Mouse (Mus musculus): ENCODE measurements around the gene D16Ertd472e.

D16Ertd472e gene

DNA sequence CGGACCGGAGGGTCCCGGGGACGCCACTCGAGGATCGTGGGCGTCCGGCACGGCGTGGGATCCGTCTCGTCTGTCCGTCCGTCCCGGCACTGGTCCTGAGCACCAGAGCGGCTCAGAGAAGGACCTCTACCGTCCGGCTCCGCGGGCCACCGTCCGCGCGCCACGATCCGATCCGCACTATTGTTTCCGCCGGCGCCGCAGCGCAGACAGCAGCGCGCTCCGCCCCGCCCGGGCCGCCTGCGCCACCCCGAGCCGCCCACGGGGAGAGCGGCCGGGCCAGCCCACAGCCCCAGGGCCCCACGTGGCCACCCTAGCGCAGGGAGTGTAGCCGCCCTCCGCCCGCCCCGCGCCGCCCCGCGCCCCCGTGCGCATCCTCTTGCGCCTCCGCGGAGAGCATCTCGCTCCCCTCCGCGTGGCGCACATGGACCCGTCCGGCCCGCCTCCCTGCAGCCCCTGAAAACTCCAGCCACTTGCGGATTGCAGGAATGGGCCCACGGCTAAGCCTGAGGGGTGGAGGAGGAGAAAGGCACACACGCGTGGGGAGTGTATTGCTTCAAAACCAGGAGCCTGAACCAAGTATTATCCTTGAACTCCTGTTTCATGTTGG is at the start of gene D16Ertd472e:
TSS of gene D16Ertd472e (minus strand) at position 231 of the 607 bp plus-strand sequence.
- peak; percentile 80 for DNase-seq (ENCODE audit: low read depth, low spot score)

DNA sequence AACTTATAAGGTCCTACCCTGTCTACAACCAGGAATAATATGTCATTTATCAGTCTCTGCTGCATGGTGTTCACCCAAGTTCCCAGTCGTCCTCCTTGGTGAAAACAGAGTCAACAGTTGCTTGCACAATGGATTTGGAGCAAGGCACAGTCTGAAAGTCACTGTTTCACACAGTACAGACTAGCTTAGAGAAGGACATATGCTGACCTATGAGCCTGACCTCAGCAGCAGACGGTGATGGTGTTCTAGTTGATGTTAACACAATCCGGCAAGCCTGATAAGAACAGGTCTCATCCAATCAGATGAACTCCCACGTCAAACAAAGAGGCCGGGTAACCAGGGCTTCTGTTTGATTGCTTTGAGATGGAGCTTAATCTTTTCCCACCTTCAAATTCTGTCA is 46.2 kb upstream of the D16Ertd472e start:
- no peak for DNase-seq (ENCODE audit: low read depth, low spot score)

DNA sequence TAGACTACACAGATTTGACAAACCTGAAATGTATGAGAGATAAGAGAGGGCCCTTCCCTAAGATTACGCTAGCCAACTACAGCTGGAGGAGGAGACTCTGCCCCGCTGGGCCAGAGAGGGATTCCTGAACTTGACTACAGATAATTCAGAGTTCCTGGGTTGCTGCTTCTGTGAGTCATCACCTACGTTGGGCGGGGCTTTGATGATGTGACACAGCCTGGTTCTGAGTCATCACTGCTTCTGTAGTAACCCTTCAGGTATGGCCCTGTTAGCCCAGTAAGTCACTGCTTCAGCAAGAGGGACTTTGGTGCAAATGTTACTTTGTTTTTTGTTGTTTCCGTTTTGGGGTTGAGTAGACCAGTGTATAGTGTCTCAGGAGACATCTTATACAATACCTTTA is 42.9 kb upstream of the D16Ertd472e start:
- no peak for DNase-seq (ENCODE audit: low read depth, low spot score)

GRCm38 (mm10) chr16:78617757-78618532 is 41.4 kb upstream of the D16Ertd472e start:
- DNase-seq (ENCODE audit: low read depth, low spot score), result no peak

DNA sequence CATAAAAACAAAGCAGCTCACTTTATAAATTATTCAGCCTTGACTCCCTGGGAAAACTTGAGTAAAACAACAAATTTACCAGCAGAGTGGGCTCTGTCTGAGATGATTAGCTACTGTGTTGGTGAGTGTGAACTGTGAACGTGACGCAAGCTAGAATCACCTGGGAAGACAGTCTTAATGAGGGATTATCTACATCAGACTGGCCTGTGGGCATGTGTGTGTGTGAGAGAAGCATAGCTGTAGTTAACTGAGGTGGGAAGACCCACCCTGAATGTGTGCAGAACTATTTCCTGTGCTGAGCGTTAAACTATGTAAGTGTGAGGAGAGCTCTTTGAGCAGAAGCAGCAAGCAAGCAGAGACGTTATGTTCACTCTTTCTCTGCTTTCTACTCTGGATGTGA is 29.7 kb upstream of the D16Ertd472e start:
- DNase-seq (ENCODE audit: low read depth, low spot score), result no peak

- DNase-seq (ENCODE audit: low read depth, low spot score), result no peak
These were observed 22.4 kb upstream of the D16Ertd472e start for GRCm38 (mm10) chr16:78598919-78599318.

GRCm38 (mm10) chr16:78596381-78596780 is 19.9 kb upstream of the D16Ertd472e start:
- DNase-seq (ENCODE audit: low read depth, low spot score), result no peak

- no peak for DNase-seq (ENCODE audit: low read depth, low spot score)
These were observed 19.3 kb upstream of the D16Ertd472e start for GRCm38 (mm10) chr16:78595821-78596220.

- no peak for DNase-seq (ENCODE audit: low read depth, low spot score)
These were observed 17.6 kb upstream of the D16Ertd472e start for GRCm38 (mm10) chr16:78594154-78594553.

DNA sequence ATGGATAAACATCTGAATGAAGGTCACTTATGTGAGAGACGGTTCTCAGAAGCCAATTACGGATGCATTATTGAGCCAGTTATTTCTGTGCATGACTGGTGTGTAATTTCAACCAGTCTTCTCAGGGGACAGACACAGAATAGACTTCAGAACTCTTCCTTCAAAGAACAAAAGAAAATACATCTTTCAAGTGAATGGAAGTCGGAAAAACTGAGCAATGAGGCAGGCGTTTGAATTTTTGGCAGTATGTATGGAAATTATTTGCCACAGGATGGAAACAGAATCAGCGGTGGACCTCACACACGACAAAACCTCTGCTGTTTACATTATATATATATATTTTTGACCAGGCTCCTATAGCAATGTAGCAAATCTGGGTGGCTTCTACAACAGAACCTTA is 14.6 kb upstream of the D16Ertd472e start:
- no peak for DNase-seq (ENCODE audit: low read depth, low spot score)

- DNase-seq (ENCODE audit: low read depth, low spot score), result no peak
These were observed 12.3 kb upstream of the D16Ertd472e start for GRCm38 (mm10) chr16:78588821-78589220.

DNA sequence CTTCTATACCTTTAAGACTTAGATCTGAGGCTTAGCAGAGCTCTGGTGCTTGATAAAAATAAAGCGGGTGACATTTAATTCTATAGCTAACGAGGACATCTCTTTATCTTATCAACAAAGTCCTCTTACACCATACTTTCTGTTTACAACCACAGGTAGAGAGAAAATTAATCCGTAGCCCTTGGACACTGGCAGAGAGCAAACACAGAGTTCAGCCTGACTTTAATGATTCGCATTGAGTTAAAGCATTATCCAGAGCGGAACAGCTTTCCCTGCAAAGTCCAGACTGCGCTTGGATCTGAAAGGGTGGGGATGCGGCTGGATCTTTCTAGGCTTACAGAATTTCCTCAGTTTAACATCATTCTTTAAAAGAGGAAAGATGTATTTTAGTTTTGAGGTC is 10.1 kb upstream of the D16Ertd472e start:
- DNase-seq (ENCODE audit: low read depth, low spot score), result no peak

DNA sequence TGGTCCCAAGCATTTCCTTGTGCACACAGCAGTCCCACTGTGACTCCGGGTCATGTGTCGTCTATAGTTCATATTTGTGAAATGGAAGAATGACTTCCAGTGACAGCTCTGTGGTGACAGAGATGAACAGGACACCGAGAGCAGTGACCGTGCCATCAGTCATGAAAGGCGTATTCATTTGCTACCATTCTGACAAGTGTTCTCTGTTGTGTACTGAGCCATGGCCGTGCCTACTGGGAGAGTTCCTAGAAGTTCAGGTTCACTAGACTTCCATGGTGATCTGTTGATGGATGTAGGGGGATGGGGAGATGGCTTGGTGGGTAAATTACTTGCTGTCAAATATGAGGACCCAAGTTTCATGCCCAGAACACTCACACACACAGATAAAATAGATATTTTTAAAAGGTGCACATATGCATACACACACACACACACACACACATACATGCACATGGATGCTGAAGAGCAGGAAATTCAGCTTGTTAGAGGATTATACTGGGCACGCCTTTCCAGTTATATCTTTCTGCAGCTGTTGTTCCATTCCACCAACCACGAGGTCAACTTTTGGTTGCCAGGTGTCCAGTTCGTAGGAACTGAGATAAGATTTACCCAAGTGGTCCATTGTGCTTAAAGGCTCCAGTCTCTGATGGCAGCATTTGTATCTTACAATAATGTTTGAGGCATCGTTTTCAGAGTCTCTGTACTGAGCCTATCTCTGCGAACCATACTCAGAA is 9.3 kb upstream of the D16Ertd472e start:
- no peak for DNase-seq (ENCODE audit: low read depth, low spot score)

DNA sequence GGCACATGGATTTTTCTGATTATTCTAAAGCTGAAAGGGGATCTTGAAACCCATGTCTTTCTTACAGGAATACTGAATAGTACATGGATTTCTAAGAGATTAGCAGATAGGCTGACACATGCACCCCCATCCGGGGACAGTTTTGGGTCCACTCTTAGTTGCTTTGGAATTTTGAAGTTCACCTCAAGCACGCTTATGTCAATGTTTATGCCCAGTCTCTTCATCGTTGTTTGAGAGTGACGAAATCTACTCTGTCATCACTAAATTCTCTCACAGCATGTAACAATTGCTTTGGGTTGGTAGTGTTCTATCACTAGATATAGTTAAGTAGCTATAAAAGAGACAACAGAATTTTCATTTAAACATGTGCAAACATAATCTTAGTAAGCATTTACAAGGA is 8.7 kb upstream of the D16Ertd472e start:
- no peak for DNase-seq (ENCODE audit: low read depth, low spot score)

GRCm38 (mm10) chr16:78583968-78584367 is 7.5 kb upstream of the D16Ertd472e start:
- no peak for DNase-seq (ENCODE audit: low read depth, low spot score)

DNA sequence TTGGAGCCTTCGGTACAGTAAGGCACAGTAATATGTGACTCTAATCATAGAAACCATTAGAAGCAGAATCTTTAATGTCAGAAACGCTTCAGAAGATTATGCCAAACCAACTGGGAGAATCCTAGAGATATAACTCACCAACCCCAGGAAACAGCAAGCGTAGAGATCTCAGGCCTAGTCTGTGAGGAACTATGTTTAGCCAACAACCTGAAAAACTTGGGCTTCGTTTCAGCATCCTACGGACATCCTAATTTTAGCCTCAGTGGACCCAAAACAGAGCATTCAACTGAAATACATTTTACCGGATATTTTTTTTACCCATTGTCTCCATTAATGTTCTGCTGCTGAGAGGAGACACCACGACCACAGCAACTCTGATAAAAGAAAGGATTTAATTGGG is 3.9 kb upstream of the D16Ertd472e start:
- no peak for DNase-seq (ENCODE audit: low read depth, low spot score)

DNA sequence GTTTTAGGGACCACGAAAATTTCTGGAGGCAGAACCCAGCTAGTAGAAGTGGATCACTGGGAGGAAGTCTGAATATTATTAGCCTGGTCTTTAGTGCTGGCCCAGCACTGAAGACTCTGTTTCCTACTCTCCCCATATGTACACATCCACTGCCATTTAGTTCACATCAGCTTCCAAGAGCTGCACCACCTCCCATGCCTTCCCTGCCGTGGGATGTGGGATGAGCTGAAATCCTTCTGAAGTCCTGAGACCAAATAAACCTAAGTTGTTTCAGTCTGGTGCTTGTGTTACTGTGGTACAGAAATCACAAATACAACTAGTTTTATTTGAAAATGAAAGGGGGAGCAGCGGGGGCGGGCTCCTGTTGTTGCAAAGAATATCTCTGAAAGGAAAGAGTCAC is 2.9 kb upstream of the D16Ertd472e start:
- DNase-seq (ENCODE audit: low read depth, low spot score), result no peak

GRCm38 (mm10) chr16:78577085-78577671 is 670 bp upstream of the D16Ertd472e start:
- no peak for DNase-seq (ENCODE audit: low read depth, low spot score)

- DNase-seq (ENCODE audit: low read depth, low spot score), result no peak
These were observed 543 bp downstream of the D16Ertd472e start for GRCm38 (mm10) chr16:78575852-78576477.

DNA sequence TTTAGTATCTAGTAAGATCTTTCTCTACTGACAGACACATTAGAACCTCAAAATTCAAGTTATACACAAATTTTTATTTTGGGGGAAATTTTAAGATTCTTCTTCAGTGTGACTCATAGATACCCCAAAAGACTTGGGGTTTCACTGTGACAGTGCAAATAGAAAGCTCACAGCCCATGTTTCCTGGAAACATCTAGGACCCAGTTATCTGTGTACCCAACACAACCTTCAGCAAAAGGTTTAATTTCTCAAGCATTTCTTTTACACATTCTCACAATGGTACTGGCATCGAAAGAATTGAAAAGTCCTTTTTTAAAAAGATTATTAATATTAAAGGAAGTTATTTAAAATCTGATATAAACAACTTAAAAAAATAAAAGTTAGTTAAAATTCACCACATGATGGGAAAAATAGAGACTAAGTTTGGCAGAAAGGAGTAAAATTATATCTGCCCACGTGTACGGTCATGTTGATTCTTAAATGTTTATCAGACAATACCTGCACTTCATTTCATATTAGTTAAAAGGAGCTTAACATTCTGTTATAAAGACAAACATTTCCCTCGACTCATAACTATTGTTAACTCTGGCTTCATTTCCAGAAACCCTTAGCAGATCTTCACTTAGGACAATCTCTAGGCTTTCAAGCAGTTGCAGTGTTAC is 1.2 kb downstream of the D16Ertd472e start:
- no peak for DNase-seq (ENCODE audit: low read depth, low spot score)

DNA sequence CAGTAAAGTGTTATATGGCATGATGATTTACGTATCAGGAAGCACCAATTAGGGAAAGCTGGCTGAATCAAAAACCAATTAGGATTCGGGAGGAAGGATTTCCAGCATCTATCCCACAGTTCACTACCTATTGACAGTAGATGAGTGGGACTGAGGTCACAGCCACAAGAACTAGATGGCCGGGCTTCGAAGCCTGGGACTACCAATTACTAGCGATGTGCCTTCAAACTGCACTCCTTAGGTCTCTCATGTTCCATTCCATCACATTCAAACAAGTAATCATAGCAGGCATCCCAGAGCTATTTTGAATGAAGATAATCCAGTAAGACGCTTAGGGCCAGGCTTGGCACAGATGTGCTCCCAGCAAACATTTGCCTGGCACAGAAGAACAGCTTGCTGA is 2.3 kb downstream of the D16Ertd472e start:
- no peak for DNase-seq (ENCODE audit: low read depth, low spot score)
